Mouse (Mus musculus) left cerebral cortex, adult 9 months (tissue): ENCODE data around the gene Gm379.

ENCODE experiments used
- DNase-seq, 2 experiments: peaks; one replicate each; pipeline ENCODE4 v3.0.0; 2022; ENCODE audit warnings: low spot score in 2 of 2

Gene Gm379

GRCm38 (mm10) chrX:108664885-108665284, at the start of gene Gm379:
Gene Gm379 (minus strand): TSS chrX:108664891.
- DNase-seq, result no peak

- DNase-seq, result no peak
Measured at GRCm38 (mm10) chrX:108704312-108704711, 39.6 kb upstream of the Gm379 start.

DNA sequence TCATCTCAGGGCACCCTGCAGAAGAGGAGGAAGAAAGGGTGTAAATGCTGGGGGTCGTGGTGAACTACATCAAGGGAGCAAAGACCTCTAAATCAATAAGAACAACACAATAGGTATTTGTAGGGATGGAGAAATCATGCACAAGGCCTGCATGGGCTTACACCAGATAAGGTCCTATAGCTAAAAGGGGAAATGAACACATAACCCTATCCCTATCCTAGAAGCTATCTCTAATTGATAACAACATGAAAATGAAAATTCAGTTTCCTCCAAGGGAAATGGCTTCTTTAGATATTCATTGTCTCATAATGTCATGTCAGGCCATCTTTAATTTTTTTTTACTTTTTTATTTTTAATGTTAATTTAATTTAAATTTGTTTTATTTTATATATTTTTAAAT, 4.2 kb upstream of the Gm379 start:
- no peak for DNase-seq

DNA sequence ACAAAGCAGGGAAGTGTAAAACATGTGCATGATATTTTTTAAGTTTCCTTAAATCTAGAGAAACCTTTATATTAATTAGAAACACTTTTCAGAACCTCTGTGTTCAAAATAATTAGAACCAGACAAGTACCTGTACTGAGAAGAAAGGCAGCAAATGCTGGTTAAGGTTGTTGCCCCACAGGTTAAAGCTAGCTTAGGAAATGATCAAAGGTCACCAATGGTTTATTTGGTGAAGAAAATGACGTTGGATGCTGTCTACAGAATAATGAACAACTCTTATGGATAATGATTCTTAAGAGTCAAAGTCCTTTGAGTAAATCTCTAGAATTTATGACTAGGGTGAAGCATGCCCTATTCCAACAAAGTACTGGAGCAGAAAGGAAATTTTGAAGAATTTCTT, 42.7 kb downstream of the Gm379 start:
- no peak for DNase-seq

DNA sequence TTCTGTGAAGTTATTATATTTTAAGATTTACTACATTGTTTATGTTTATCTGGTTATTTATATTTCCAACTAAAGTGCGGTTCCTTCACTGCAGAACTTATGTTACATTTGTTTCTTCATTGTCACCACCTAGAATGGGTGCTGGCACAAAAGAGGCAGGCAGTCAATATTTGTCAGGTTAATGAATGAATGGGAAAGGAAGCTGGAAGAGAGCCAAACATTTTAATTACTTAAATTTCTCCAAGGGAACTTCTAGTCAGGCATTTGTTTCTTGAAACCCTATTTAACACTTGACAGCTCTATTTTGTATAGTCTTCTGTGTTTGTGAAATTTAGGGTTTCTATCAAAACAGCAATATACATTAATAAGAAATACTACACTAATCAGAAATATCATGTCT, 43.8 kb downstream of the Gm379 start:
- no peak for DNase-seq
